Mouse (Mus musculus) limb, embryonic 15.5 days (tissue): ENCODE results near the gene AI597479. TPM values are rescaled to one million over a fixed set of nuclear protein-coding genes. Genes with fewer than 3 reads are reported as not detected.

Source experiments
- ATAC-seq: fragments of 200-750 bp; cut with Nextera tagmentation; 2 replicates; pipeline ENCODE4 v1.8.0; 2017; ENCODE audit warnings: low read depth, moderate TSS enrichment; ENCODE audit not compliant: insufficient number of reproducible peaks, low FRiP score, low TSS enrichment
- H3K27ac ChIP-seq: fragments of 300-500 bp; sonication (generic); 2 replicates; pipeline ENCODE4 v1.5.1; 2015; ENCODE audit warnings: moderate library complexity, mild to moderate bottlenecking, inconsistent platforms
- H3K27me3 ChIP-seq: fragments of 300-500 bp; sonication (generic); 2 replicates; pipeline ENCODE4 v1.6.1; 2015; ENCODE audit warnings: inconsistent platforms
- H3K36me3 ChIP-seq: fragments of 300-500 bp; sonication (generic); 2 replicates; pipeline ENCODE4 v1.6.1; 2015; ENCODE audit warnings: inconsistent platforms
- H3K4me1 ChIP-seq: fragments of 300-500 bp; sonication (generic); 2 replicates; pipeline ENCODE4 v1.6.1; 2015; ENCODE audit warnings: inconsistent platforms
- H3K4me2 ChIP-seq: fragments of 300-500 bp; sonication (generic); 2 replicates; pipeline ENCODE4 v1.6.1; 2015; ENCODE audit warnings: mild to moderate bottlenecking, inconsistent platforms
- H3K4me3 ChIP-seq: fragments of 300-500 bp; sonication (generic); 2 replicates; pipeline ENCODE4 v1.5.1; 2015; ENCODE audit warnings: mild to moderate bottlenecking, inconsistent platforms
- H3K9ac ChIP-seq: fragments of 300-500 bp; sonication (generic); 2 replicates; pipeline ENCODE4 v1.6.1; 2015; ENCODE audit warnings: inconsistent platforms
- H3K9me3 ChIP-seq: fragments of 300-500 bp; sonication (generic); 2 replicates; pipeline ENCODE4 v1.6.1; 2016; ENCODE audit warnings: inconsistent platforms
- WGBS: fragments of 180-500 bp; shearing (Covaris S2); methylation state at CpG from one replicate; pipeline ENCODE4 v1.1.7; 2015; 5-methylcytosine and 5-hydroxymethylcytosine counted together
- polyA plus RNA-seq: library from polyadenylated mRNA; unstranded; fragments of >200 nt; fragmentation: Nextera tagmentation; extraction: Ambion mirVana; gene quantifications from 2 replicates; pipeline ENCODE4 v1.2.1, GENCODE M21; 2015

AI597479 gene
- polyA plus RNA-seq, 1 experiment from 2014 or later = 29.9 TPM

- H3K9ac ChIP-seq = no peak overlapping the region
- no peaks in the 10 kb centered on the region for H3K9me3 ChIP-seq
- H3K36me3 ChIP-seq = 0 out of 2 replicates have a peak, but pooled peaks cover 2% of the 10 kb centered on the region
- no peaks in the 10 kb centered on the region for H3K4me1 ChIP-seq
- WGBS = 88% methylated on average over 8 of the region's 8 CpGs
- no peak overlapping the region for H3K27ac ChIP-seq
- no peaks in the 10 kb centered on the region for H3K27me3 ChIP-seq
- no peak overlapping the region for H3K4me3 ChIP-seq
- no peak overlapping the region for H3K4me2 ChIP-seq
- no peak for ATAC-seq
Observed at GRCm38 (mm10) chr1:43144338-43144906, 45.9 kb downstream of the AI597479 start.

GRCm38 (mm10) chr1:43145388-43145787 lies 46.9 kb downstream of the AI597479 start:
- Histone ChIP-seq H3K4me1 (no peaks in the 10 kb centered on the region), H3K27ac (no peak overlapping the region), H3K9ac (no peak overlapping the region), H3K9me3 (no peaks in the 10 kb centered on the region), H3K27me3 (no peaks in the 10 kb centered on the region), H3K4me2 (no peak overlapping the region), H3K4me3 (no peak overlapping the region), H3K36me3 (0 out of 2 replicates have a peak, but pooled peaks cover 2% of the 10 kb centered on the region)
- ATAC-seq = no peak
- 74% methylated on average over 6 of the region's 6 CpGs for WGBS

- Histone ChIP-seq H3K4me3 (no peak overlapping the region), H3K36me3 (0 out of 2 replicates have a peak, but pooled peaks cover 2% of the 10 kb centered on the region), H3K4me1 (no peaks in the 10 kb centered on the region), H3K27me3 (no peaks in the 10 kb centered on the region), H3K9me3 (no peaks in the 10 kb centered on the region), H3K27ac (no peak overlapping the region), H3K9ac (no peak overlapping the region), H3K4me2 (no peak overlapping the region)
- 43% methylated on average over 2 of the region's 2 CpGs for WGBS
- no peak for ATAC-seq
Observed at GRCm38 (mm10) chr1:43147474-43147873, 49.0 kb downstream of the AI597479 start.

GRCm38 (mm10) chr1:43150225-43150624 lies 51.7 kb downstream of the AI597479 start:
- H3K4me2 ChIP-seq = no peak overlapping the region
- H3K9me3 ChIP-seq = no peaks in the 10 kb centered on the region
- 0 out of 2 replicates have a peak, but pooled peaks cover 4% of the 10 kb centered on the region for H3K36me3 ChIP-seq
- H3K4me3 ChIP-seq = no peak overlapping the region
- no peak overlapping the region for H3K9ac ChIP-seq
- no peak overlapping the region for H3K27ac ChIP-seq
- ATAC-seq = no peak
- WGBS = 78% methylated on average over 3 of the region's 3 CpGs
- no peaks in the 10 kb centered on the region for H3K4me1 ChIP-seq
- no peaks in the 10 kb centered on the region for H3K27me3 ChIP-seq

- Histone ChIP-seq H3K36me3 (0 out of 2 replicates have a peak, but pooled peaks cover 4% of the 10 kb centered on the region), H3K4me3 (no peak overlapping the region), H3K4me2 (no peak overlapping the region), H3K4me1 (no peaks in the 10 kb centered on the region), H3K9me3 (no peaks in the 10 kb centered on the region), H3K27me3 (no peaks in the 10 kb centered on the region), H3K9ac (no peak overlapping the region), H3K27ac (no peak overlapping the region)
- 89% methylated on average over 4 of the region's 4 CpGs for WGBS
- no peak for ATAC-seq
Observed at GRCm38 (mm10) chr1:43152626-43153025, 54.1 kb downstream of the AI597479 start.

- H3K27ac ChIP-seq = no peak overlapping the region
- no peaks in the 10 kb centered on the region for H3K9me3 ChIP-seq
- H3K4me2 ChIP-seq = no peak overlapping the region
- no peak overlapping the region for H3K4me3 ChIP-seq
- 0 out of 2 replicates have a peak, but pooled peaks cover 4% of the 10 kb centered on the region for H3K36me3 ChIP-seq
- H3K4me1 ChIP-seq = no peaks in the 10 kb centered on the region
- WGBS = 77% methylated on average over 5 of the region's 5 CpGs
- no peak for ATAC-seq
- no peak overlapping the region for H3K9ac ChIP-seq
- H3K27me3 ChIP-seq = no peaks in the 10 kb centered on the region
Observed at GRCm38 (mm10) chr1:43153538-43153937, 55.0 kb downstream of the AI597479 start.

GRCm38 (mm10) chr1:43154491-43154890 lies 56.0 kb downstream of the AI597479 start:
- no peak for ATAC-seq
- H3K9me3 ChIP-seq = no peaks in the 10 kb centered on the region
- no peak overlapping the region for H3K4me3 ChIP-seq
- H3K27me3 ChIP-seq = no peaks in the 10 kb centered on the region
- 0 out of 2 replicates have a peak, but pooled peaks cover 1% of the 10 kb centered on the region for H3K4me1 ChIP-seq
- no peak overlapping the region for H3K4me2 ChIP-seq
- WGBS = 48% methylated on average over 2 of the region's 2 CpGs
- H3K27ac ChIP-seq = no peak overlapping the region
- H3K9ac ChIP-seq = no peak overlapping the region
- H3K36me3 ChIP-seq = 0 out of 2 replicates have a peak, but pooled peaks cover 2% of the 10 kb centered on the region

GRCm38 (mm10) chr1:43157907-43158306 lies 59.4 kb downstream of the AI597479 start:
- H3K4me1 ChIP-seq = peaks cover 6% of the 10 kb centered on the region; the same call in 1 of the 2 replicates
- H3K4me3 ChIP-seq = no peak overlapping the region
- ATAC-seq = no peak
- 71% methylated on average over 2 of the region's 2 CpGs for WGBS
- 0 out of 2 replicates have a peak, but pooled peaks cover 1% of the 10 kb centered on the region for H3K36me3 ChIP-seq
- no peaks in the 10 kb centered on the region for H3K27me3 ChIP-seq
- H3K9me3 ChIP-seq = no peaks in the 10 kb centered on the region
- no peak overlapping the region for H3K27ac ChIP-seq
- H3K4me2 ChIP-seq = no peak overlapping the region
- no peak overlapping the region for H3K9ac ChIP-seq

GRCm38 (mm10) chr1:43159429-43159828 lies 60.9 kb downstream of the AI597479 start:
- WGBS = 59% methylated on average over 4 of the region's 4 CpGs
- Histone ChIP-seq H3K27me3 (no peaks in the 10 kb centered on the region), H3K36me3 (no peaks in the 10 kb centered on the region), H3K4me3 (no peak overlapping the region), H3K4me1 (peaks cover 15% of the 10 kb centered on the region; the same call in 1 of the 2 replicates), H3K9ac (no peak overlapping the region), H3K9me3 (no peaks in the 10 kb centered on the region), H3K27ac (no peak overlapping the region; the same call in 1 of the 2 replicates), H3K4me2 (no peak overlapping the region)
- no peak for ATAC-seq

- Histone ChIP-seq H3K4me3 (0 out of 2 replicates have a peak overlapping the region, but pooled peaks have one; percentile 70), H3K27ac (no peak overlapping the region), H3K9me3 (no peaks in the 10 kb centered on the region), H3K4me2 (no peak overlapping the region), H3K4me1 (peaks cover 15% of the 10 kb centered on the region; the same call in 1 of the 2 replicates), H3K27me3 (0 out of 2 replicates have a peak, but pooled peaks cover 4% of the 10 kb centered on the region), H3K36me3 (no peaks in the 10 kb centered on the region), H3K9ac (no peak overlapping the region)
- 80% methylated on average over 3 of the region's 3 CpGs for WGBS
- ATAC-seq = no peak
Observed at GRCm38 (mm10) chr1:43162394-43162793, 63.9 kb downstream of the AI597479 start.

- under 1% methylated on average over 6 of the region's 6 CpGs for WGBS
- Histone ChIP-seq H3K4me1 (peaks cover 15% of the 10 kb centered on the region; the same call in 1 of the 2 replicates), H3K9ac (peak overlapping the region; percentile 54; the same call in 1 of the 2 replicates), H3K27ac (peak overlapping the region; percentile 43; the same call in 1 of the 2 replicates), H3K4me3 (peak overlapping the region; percentile 70), H3K4me2 (peak overlapping the region; percentile 96), H3K36me3 (no peaks in the 10 kb centered on the region), H3K27me3 (0 out of 2 replicates have a peak, but pooled peaks cover 4% of the 10 kb centered on the region), H3K9me3 (no peaks in the 10 kb centered on the region)
- ATAC-seq = no peak
Observed at GRCm38 (mm10) chr1:43163084-43163466, 64.6 kb downstream of the AI597479 start.
